ENCODE assay signal across 22 mouse cellular contexts in genomic region chr6:108758997-108759697, GRCm38 (mm10). TPM values are rescaled to one million over a fixed set of nuclear protein-coding genes. Genes with fewer than 3 reads are reported as not detected.
A peak's percentile ranks its signal among the peaks of the same experiment; 100 is the strongest.
DNase-seq lines count a peak whose midpoint lies in the region; ATAC-seq and TF ChIP-seq lines count a peak whose summit lies in the region.
"Had no signal": no experiment of that assay in that cellular context is flagged by ENCODE, and none has a peak within 500 bp of the region (broad histone marks: within the 10 kb centered on the region; RNA-seq: fewer than 3 reads in every experiment).

No protein-coding gene starts in this region.

- no peaks in the 10 kb centered on the region for H3K36me3 ChIP-seq in kidney, embryonic 15.5 days
- H3K36me3 ChIP-seq in G1E (replicated peaks): no peaks in the 10 kb centered on the region
- H3K36me3 ChIP-seq: embryonic facial prominence, embryonic 10.5 days; embryonic facial prominence, embryonic 15.5 days; forebrain, embryonic 12.5 days; heart, embryonic 10.5 days; heart, embryonic 15.5 days; liver, embryonic 12.5 days; midbrain, embryonic 13.5 days; neural tube, embryonic 15.5 days had no signal

- 43% methylated on average over 10 of the region's 10 CpGs for WGBS in kidney, embryonic 15.5 days

- H3K27me3 ChIP-seq in kidney, embryonic 15.5 days: no peaks in the 10 kb centered on the region
- H3K27me3 ChIP-seq in G1E (ENCODE audit: insufficient read depth, low read length): peaks cover 3% of the 10 kb centered on the region; the same call in 1 of the 2 replicates
- H3K27me3 ChIP-seq: embryonic facial prominence, embryonic 15.5 days; forebrain, embryonic 12.5 days; heart, embryonic 15.5 days; liver, embryonic 12.5 days; midbrain, embryonic 13.5 days; neural tube, embryonic 15.5 days had no signal

- DNase-seq in frontal cortex, postnatal 25 days (ENCODE audit: low spot score in 2 of 2): no peak
- DNase-seq in kidney, postnatal 36 days: no peak
- DNase-seq in A20 (ENCODE audit: low read depth, low spot score) (peak; percentile 14), G1E (ENCODE audit: low spot score) (no peak)
- DNase-seq in urinary bladder, postnatal 36 days (ENCODE audit: low spot score in 2 of 2): no peak
- DNase-seq: adrenal gland, adult 8-10 months; B cell, adult 2 months; liver, postnatal 0 days; retina, postnatal 1 day; right cerebral cortex, postnatal 14 days; thymus, postnatal 4 days had no signal

- no peak for TF ChIP-seq CTCF in G1E (IDR thresholded peaks at IDR 0.05; ENCODE audit: low read depth, low read length)

- H3K4me1 ChIP-seq in kidney, embryonic 15.5 days: peaks cover 12% of the 10 kb centered on the region
- 0 out of 2 replicates have a peak, but pooled peaks cover 5% of the 10 kb centered on the region for H3K4me1 ChIP-seq in G1E (ENCODE audit: insufficient read depth, low read depth, low read length)
- H3K4me1 ChIP-seq: embryonic facial prominence, embryonic 10.5 days; embryonic facial prominence, embryonic 15.5 days; forebrain, embryonic 12.5 days; heart, embryonic 10.5 days; heart, embryonic 15.5 days; liver, embryonic 12.5 days; midbrain, embryonic 13.5 days; neural tube, embryonic 15.5 days had no signal

- H3K27ac ChIP-seq in kidney, embryonic 15.5 days: no peak overlapping the region
- H3K27ac ChIP-seq: embryonic facial prominence, embryonic 10.5 days; embryonic facial prominence, embryonic 15.5 days; forebrain, embryonic 12.5 days; heart, embryonic 10.5 days; heart, embryonic 15.5 days; liver, embryonic 12.5 days; midbrain, embryonic 13.5 days; neural tube, embryonic 15.5 days had no signal

- peak; percentile 56 for ATAC-seq in frontal cortex, adult (ENCODE audit: low TSS enrichment)
- peak; percentile 64 for ATAC-seq in kidney, embryonic 15.5 days (replicated peaks; ENCODE audit: low FRiP score)
- no peak for ATAC-seq in G1E (ENCODE audit: extremely low read depth, insufficient number of reproducible peaks, low FRiP score, poor library complexity, severe bottlenecking)
- ATAC-seq: hindbrain, embryonic 16.5 days; liver, embryonic 12.5 days; liver, postnatal 0 days; midbrain, embryonic 13.5 days had no signal

- H3K4me3 ChIP-seq in kidney, embryonic 15.5 days (replicated peaks): no peak overlapping the region
- H3K4me3 ChIP-seq in G1E (ENCODE audit: low read depth, low read length): peak overlapping the region; percentile 11; the same call in 1 of the 2 replicates
- H3K4me3 ChIP-seq: embryonic facial prominence, embryonic 10.5 days; embryonic facial prominence, embryonic 15.5 days; forebrain, embryonic 12.5 days; heart, embryonic 10.5 days; heart, embryonic 15.5 days; liver, embryonic 12.5 days; midbrain, embryonic 13.5 days; neural tube, embryonic 15.5 days had no signal

- peak overlapping the region; percentile 34 for H3K4me2 ChIP-seq in kidney, embryonic 15.5 days
- H3K4me2 ChIP-seq: embryonic facial prominence, embryonic 15.5 days; forebrain, embryonic 12.5 days; heart, embryonic 15.5 days; liver, embryonic 12.5 days; midbrain, embryonic 13.5 days; neural tube, embryonic 15.5 days had no signal

- no peaks in the 10 kb centered on the region for H3K9me3 ChIP-seq in kidney, embryonic 15.5 days (replicated peaks)
- no peaks in the 10 kb centered on the region for H3K9me3 ChIP-seq in G1E (replicated peaks)
- H3K9me3 ChIP-seq: embryonic facial prominence, embryonic 10.5 days; embryonic facial prominence, embryonic 15.5 days; forebrain, embryonic 12.5 days; heart, embryonic 10.5 days; heart, embryonic 15.5 days; liver, embryonic 12.5 days; midbrain, embryonic 13.5 days; neural tube, embryonic 15.5 days had no signal

- H3K9ac ChIP-seq in kidney, embryonic 15.5 days: no peak overlapping the region
- H3K9ac ChIP-seq: embryonic facial prominence, embryonic 15.5 days; forebrain, embryonic 12.5 days; heart, embryonic 15.5 days; liver, embryonic 12.5 days; liver, postnatal 0 days; midbrain, embryonic 13.5 days; neural tube, embryonic 15.5 days had no signal

RNA-seq across cellular contexts. Expression of gene Arl8b, which starts 23.8 kb away (rescaled TPM):
- polyA plus RNA-seq in kidney, embryonic 15.5 days (2015; fragmentation: Nextera tagmentation; extraction: Ambion mirVana): 78.9 and 79.7 TPM in 2 replicates
- total RNA-seq in G1E (2014; fragmentation: Nextera tagmentation) (400 and 537 TPM in 2 replicates), G1E (2017) (168 and 207 TPM in 2 replicates)
- 18.8 and 20.9 TPM in 2 replicates for polyA plus RNA-seq in G1E (2012)
